Mouse (Mus musculus): ENCODE results near the gene Ppp1r14b. TPM values are rescaled to one million over a fixed set of nuclear protein-coding genes. Genes with fewer than 3 reads are reported as not detected.

Gene Ppp1r14b
- polyA plus RNA-seq, 1 experiment = 47.1 TPM

DNA sequence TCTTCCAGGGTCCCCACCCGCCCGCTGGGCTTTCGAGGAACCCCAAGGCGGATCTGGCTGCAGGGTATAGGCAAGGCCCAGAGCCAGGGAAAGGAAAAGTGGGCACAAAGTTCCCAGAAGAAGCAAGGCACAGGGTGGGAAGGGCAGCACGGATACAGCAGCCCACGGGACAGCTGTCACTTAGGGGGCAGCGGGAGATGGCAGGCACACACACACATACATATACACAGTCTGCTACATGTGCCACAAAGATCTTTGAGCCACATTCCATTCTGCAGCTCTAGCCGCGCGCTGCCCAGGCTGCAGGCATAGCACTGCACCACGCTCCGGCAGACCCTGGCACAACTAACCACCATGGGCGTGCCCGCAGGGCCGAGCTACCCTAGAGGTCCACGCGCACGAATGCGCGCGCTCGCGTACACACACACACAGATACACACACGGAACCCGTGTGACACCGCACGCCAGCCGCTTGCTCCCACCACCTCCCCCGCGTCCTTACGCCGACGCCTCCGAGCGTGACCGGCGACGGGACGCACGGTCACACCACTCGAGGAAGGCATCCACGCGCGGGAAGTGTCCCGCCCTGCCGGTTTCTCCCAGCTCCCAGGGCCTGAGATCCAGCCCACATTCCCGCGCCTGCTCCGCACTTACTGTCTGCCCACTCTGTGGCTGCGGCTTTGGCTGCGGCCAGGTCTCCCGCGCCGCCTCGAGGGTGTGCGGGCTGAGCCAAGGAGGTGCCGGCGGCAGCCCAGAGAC lies 41.2 kb upstream of the Ppp1r14b start:
- Histone ChIP-seq H3K4me1 (ENCODE audit: control insufficient read depth, insufficient read depth, low read length) (peaks cover 5% of the 10 kb centered on the region; the same call in 1 of the 2 replicates), H3K4me3 (replicated peaks; ENCODE audit: extremely low read depth, low read depth, low read length) (peak overlapping the region; percentile 42)
- DNase-seq = no peak
- 6% methylated on average over 58 of the region's 58 CpGs for WGBS
- TF ChIP-seq POLR2A (IDR thresholded peaks at IDR 0.05; ENCODE audit: borderline replicate concordance, extremely low read depth, low read depth, low read length) = no peak
- TF ChIP-seq CTCF (IDR thresholded peaks at IDR 0.05; ENCODE audit: insufficient read depth, low read length) = no peak

DNA sequence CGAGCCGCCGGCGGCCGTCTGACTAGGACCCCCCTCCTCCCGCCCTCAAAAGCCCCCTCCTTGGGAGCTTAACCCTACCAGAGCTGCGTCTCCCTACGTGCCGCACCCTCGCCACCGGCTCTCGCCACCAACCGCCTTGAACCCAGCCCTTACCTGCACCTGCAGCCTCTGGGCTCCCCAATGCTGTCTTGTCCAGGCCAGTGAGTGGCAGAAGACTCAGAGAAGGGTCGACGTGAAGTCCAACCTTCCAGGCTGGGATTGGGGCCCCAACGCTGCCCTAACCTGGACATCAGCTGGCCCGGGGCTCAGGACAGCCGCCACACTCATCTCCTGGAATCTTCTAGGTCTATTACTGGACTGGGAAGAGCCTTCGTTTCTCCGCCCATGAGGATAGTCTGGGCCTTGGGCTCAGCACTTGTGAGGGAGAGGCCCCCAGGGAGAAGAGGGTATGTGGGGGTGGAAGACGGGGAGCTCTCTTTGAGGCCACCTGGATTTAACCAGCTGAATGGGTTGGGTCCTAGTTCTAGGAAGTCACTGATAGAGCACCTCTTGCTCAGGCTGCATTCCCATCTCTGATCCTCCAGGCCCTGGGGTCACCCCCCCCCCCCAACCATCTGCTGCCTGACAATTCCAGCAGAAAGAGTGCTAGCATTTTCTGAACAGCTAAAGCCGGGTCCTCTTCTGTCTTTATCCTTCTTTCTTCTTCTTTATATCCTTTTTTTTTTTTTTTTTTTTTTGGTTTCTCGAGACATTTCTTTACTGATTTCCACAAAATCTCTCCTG lies 40.4 kb upstream of the Ppp1r14b start, which contains the start of gene Kcnk4:
TSS of gene Kcnk4 (minus strand) at position 321 of the 783 bp plus-strand sequence.
- H3K4me1 ChIP-seq (ENCODE audit: control insufficient read depth, insufficient read depth, low read length) = peaks cover 5% of the 10 kb centered on the region; the same call in 1 of the 2 replicates
- peak within 1 kb of the TSS; percentile 42 for H3K4me3 ChIP-seq (replicated peaks; ENCODE audit: extremely low read depth, low read depth, low read length)
- TF ChIP-seq POLR2A (IDR thresholded peaks at IDR 0.05; ENCODE audit: borderline replicate concordance, extremely low read depth, low read depth, low read length) = no peak
- TF ChIP-seq CTCF (IDR thresholded peaks at IDR 0.05; ENCODE audit: insufficient read depth, low read length) = no peak
- DNase-seq = no peak
- 15% methylated on average over 23 of the region's 23 CpGs for WGBS

DNA sequence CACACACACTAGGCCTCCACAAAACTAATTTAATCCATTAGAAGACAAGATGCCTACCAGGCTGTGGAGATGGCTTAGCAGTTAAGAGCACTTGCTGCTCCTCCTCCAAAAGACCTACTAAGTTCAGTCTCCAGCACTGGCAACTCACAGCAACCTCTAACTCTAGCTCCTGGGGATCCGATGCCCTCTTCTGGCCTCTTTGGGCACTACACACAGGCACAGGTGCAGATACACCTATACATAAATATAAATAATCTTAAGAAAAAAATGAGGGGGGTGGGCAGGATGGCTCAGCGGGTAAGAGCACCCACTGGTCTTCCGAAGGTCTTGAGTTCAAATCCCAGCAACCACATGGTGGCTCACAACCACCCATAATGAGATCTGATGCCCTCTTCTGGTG lies 38.5 kb upstream of the Ppp1r14b start:
- Histone ChIP-seq H3K4me3 (replicated peaks; ENCODE audit: extremely low read depth, low read depth, low read length) (no peak overlapping the region), H3K4me1 (ENCODE audit: control insufficient read depth, insufficient read depth, low read length) (peaks cover 7% of the 10 kb centered on the region; the same call in 1 of the 2 replicates)
- no peak for TF ChIP-seq POLR2A (IDR thresholded peaks at IDR 0.05; ENCODE audit: borderline replicate concordance, extremely low read depth, low read depth, low read length)
- TF ChIP-seq CTCF (IDR thresholded peaks at IDR 0.05; ENCODE audit: insufficient read depth, low read length) = 0 out of 2 replicates have a peak, but pooled peaks have one; percentile 29
- 29% methylated on average over 3 of the region's 3 CpGs for whole genome bisulfite sequencing
- DNase-seq = no peak

DNA sequence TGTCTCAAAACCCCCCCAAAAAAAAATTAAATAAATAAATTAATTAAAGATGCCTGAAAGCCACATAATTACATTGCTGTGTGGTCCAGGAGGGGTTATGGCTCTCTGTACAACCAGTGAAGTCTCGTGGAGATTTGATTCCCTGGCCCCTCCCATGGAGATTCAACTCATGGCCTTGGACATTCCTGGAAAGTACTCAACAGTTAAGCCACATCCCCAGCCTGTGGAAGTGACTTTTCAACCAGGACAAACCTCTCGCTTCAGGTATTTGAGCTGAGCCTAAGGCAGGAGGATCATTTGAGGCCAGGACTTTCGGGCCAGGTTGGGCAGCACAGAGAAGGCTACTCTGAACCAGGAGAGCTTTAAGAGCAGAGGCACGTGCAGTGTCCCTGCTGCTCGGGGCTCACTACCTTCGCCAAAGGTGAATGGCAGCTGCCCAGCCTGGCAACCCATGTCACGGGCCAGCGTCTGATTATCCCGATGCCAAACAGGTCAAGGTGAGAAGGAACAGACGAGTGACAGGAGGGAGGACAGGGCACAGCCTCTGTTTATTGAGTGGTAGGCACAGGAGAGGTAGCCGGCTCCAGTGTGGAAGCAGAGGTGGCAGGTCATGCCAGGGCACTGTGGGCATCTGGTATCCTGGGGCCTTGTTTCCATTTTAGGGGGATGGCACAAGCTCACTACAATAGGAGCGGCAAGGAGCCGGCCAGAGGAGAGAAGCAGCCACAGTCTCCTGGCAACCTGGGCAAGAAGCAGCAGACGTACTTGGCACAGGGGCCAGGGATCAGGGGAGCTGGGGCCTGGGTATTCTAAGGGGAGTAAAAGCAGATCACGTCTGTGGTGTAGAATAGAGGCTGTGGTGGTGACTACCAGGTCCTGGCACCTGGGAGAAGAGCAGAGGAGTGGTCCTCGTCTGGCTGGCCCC lies 37.0 kb upstream of the Ppp1r14b start:
- no peak for DNase-seq
- Histone ChIP-seq H3K4me3 (replicated peaks; ENCODE audit: extremely low read depth, low read depth, low read length) (no peak overlapping the region), H3K4me1 (ENCODE audit: control insufficient read depth, insufficient read depth, low read length) (peaks cover 9% of the 10 kb centered on the region; the same call in 1 of the 2 replicates)
- TF ChIP-seq POLR2A (IDR thresholded peaks at IDR 0.05; ENCODE audit: borderline replicate concordance, extremely low read depth, low read depth, low read length) (no peak), CTCF (IDR thresholded peaks at IDR 0.05; ENCODE audit: insufficient read depth, low read length) (no peak)
- WGBS = 79% methylated on average over 16 of the region's 16 CpGs

DNA sequence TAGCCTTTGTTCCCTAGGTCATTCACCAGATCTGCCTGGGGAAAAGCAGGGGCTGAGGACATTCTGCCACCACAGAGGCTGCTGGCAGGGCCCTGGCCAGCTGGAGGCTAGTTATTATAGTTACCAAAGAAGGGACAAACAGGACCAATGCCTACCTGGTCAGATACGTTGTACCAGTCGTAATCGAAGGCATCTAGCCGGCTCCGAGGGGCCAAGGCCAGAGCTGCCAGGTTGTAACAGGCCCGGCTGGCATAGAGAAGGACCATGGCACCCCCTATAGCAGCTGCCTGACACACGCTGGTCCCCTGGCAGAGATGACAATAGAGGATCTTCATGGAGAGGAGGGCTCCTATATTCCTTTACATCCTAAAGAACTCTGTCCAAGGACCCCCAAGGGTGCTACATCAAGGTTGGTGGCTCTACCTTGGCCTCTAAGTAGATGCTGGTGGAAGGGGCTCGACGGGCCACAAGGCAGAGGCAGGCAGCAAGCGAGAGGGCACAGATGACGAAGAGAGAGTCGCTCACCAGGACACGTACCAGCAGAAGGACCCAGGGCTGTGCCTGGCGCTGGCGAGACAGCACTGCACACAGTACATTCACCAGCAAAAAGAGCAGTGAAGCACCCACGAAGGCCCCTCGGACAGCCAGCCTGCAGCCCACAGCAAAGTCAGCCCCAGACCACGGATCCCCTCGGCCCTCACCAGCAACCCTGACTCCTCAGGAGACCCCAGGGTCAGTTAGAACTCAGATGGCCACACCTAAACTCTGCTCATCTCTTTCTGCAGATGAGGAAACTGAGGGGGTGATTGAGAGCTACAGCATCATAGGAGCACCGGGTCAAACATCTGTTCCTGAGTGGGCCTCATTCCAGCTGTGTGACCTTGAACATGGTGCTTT lies 35.4 kb upstream of the Ppp1r14b start:
- WGBS = 91% methylated on average over 20 of the region's 20 CpGs
- TF ChIP-seq CTCF (IDR thresholded peaks at IDR 0.05; ENCODE audit: insufficient read depth, low read length) = no peak
- TF ChIP-seq POLR2A (IDR thresholded peaks at IDR 0.05; ENCODE audit: borderline replicate concordance, extremely low read depth, low read depth, low read length) = no peak
- Histone ChIP-seq H3K4me1 (ENCODE audit: control insufficient read depth, insufficient read depth, low read length) (peaks cover 7% of the 10 kb centered on the region; the same call in 1 of the 2 replicates), H3K4me3 (replicated peaks; ENCODE audit: extremely low read depth, low read depth, low read length) (no peak overlapping the region)
- DNase-seq = no peak

DNA sequence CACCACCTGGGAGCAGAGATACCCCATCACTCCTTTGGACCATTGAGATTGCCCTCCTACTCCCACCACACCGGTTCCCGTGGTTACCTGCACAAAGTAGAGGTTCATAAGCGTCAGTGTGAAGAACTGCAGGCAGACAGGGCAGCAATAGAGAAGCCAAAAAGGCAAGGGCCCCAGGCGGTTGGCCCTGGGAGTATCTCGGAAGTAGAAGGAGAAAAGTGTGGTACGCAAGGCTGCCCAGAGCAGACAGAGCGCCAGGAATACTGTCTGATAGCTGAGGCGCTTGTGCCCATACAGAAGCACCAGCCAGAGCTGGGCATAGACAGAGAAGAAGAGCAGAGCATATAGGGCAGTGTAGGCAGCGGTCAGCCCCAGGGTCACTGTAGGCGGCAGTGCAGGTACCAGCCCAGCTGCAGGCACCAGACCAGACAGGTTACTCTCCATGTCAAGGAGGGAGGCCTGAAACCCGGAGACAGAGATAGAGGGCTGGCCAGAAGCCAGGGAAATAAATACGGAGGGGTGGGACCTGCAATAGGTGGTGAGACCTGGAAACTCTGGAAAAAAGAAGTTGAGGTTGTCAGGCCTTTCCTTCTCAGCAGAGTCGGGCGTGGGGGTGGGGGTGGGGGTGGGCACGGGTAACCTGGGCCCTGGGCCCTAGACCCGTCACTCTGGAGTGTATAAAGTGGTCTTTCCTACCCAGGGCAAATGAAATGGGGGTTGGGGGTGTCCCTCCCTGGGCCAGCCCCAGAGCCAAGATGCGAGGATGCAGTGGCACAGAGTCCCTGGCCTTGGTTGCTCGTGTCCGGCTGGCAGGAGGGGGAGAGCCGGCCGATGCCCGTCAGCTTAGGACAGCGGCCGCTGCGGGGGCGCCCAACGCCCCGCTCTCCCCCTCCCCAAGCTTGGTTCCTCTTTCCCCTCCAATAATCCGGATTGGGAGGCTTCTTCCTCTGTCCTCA lies 34.1 kb upstream of the Ppp1r14b start:
- 21% methylated on average over 29 of the region's 29 CpGs for WGBS
- TF ChIP-seq POLR2A (IDR thresholded peaks at IDR 0.05; ENCODE audit: borderline replicate concordance, extremely low read depth, low read depth, low read length) (no peak), CTCF (IDR thresholded peaks at IDR 0.05; ENCODE audit: insufficient read depth, low read length) (no peak)

DNA sequence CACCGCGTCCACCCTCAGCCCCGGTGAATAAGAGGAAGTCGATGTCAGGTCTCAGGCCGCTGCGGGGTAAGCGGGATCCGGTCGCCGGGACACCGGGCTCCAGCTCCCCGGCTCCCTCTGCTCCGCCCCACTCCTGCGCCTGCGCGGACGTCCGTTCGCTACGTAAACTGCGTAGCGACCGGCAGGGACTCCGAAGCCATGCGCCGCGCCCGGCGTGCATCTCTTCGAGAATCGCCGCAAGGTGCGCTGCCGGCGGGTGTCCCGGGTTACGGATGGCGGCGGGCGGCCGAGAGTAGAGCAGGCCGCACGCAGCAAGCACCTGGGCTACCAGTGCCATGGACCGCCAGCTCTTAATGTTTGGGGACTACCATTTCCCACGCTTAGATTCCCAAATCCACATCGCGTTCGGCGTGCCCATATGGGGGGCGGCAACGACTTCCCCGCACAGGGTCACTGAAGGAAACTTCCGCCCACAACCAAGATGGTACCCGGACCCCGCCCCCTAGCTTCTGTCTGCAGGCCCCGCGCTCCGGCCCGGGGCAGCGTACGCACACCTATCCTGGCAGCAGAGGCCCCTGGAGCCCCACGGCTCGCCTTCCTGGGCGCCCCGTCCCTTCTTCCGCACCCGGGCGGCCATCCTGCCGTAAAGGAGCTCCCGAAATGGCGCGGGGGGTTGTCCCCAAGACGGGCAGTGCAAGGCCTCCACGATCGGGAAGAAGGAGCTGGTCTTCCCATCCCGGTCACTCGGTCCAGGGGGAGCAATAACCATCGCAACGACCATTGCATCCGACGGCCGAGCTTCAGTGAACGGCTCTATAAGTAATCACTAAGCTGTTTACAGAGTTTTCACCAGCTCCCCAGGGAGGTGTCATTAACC lies 33.2 kb upstream of the Ppp1r14b start, which contains the start of gene Bad:
TSS of gene Bad (plus strand) at position 490 of the 877 bp plus-strand sequence.
- peak; percentile 96 for DNase-seq
- peak within 1 kb of the TSS; percentile 99 for H3K4me3 ChIP-seq (replicated peaks; ENCODE audit: extremely low read depth, low read depth, low read length)
- under 1% methylated on average over 83 of the region's 83 CpGs for WGBS
- TF ChIP-seq POLR2A (IDR thresholded peaks at IDR 0.05; ENCODE audit: borderline replicate concordance, extremely low read depth, low read depth, low read length) (peak; percentile 49; the same call in 1 of the 2 replicates), CTCF (IDR thresholded peaks at IDR 0.05; ENCODE audit: insufficient read depth, low read length) (no peak)
- peaks cover 7% of the 10 kb centered on the region; the same call in 1 of the 2 replicates for H3K4me1 ChIP-seq (ENCODE audit: control insufficient read depth, insufficient read depth, low read length)

More for the DNA sequence above, 34.1 kb upstream of the Ppp1r14b start:
- H3K4me3 ChIP-seq (replicated peaks; ENCODE audit: extremely low read depth, low read depth, low read length) = peak overlapping the region; percentile 87
- DNase-seq = no peak
- peaks cover 7% of the 10 kb centered on the region; the same call in 1 of the 2 replicates for H3K4me1 ChIP-seq (ENCODE audit: control insufficient read depth, insufficient read depth, low read length)
